Mouse (Mus musculus) embryonic facial prominence, embryonic 10.5 days (tissue): ENCODE results near the gene Bap1. TPM values are rescaled to one million over a fixed set of nuclear protein-coding genes. Genes with fewer than 3 reads are reported as not detected.

Experiments used
- DNase-seq: peaks from one replicate; pipeline ENCODE4 v3.0.0-alpha.2; 2017; ENCODE audit warnings: low spot score
- H3K27ac ChIP-seq: fragments of 300-500 bp; sonication (generic); replicated peaks from 2 replicates; pipeline ENCODE4 v1.5.1; 2016; ENCODE audit warnings: mild to moderate bottlenecking
- H3K27me3 ChIP-seq: fragments of 300-500 bp; sonication (generic); replicated peaks from 2 replicates; pipeline ENCODE4 v1.6.1; 2016; ENCODE audit warnings: low read depth, mild to moderate bottlenecking; ENCODE audit not compliant: poor library complexity, severe bottlenecking
- H3K36me3 ChIP-seq: fragments of 300-500 bp; sonication (generic); replicated peaks from 2 replicates; pipeline ENCODE4 v1.6.1; 2016; ENCODE audit warnings: mild to moderate bottlenecking, moderate library complexity
- H3K4me1 ChIP-seq: fragments of 300-500 bp; sonication (generic); 2 replicates; pipeline ENCODE4 v1.6.1; 2016
- H3K4me3 ChIP-seq: fragments of 300-500 bp; sonication (generic); 2 replicates; pipeline ENCODE4 v1.5.1; 2016; ENCODE audit warnings: mild to moderate bottlenecking, moderate library complexity
- H3K9me3 ChIP-seq: fragments of 300-500 bp; sonication (generic); 2 replicates; pipeline ENCODE4 v1.6.1; 2016; ENCODE audit warnings: mild to moderate bottlenecking
- WGBS: fragments of 180-500 bp; shearing (Covaris S2); methylation state at CpG from one replicate; pipeline ENCODE4 v1.1.7; 2016; 5-methylcytosine and 5-hydroxymethylcytosine counted together
- polyA plus RNA-seq: library from polyadenylated mRNA; unstranded; fragments of >200 nt; fragmentation: Nextera tagmentation; extraction: Ambion mirVana; gene quantifications from 2 replicates; pipeline ENCODE4 v1.2.1, GENCODE M21; 2016

Bap1 gene
- polyA plus RNA-seq, 1 experiment from 2014 or later: 139 TPM

DNA sequence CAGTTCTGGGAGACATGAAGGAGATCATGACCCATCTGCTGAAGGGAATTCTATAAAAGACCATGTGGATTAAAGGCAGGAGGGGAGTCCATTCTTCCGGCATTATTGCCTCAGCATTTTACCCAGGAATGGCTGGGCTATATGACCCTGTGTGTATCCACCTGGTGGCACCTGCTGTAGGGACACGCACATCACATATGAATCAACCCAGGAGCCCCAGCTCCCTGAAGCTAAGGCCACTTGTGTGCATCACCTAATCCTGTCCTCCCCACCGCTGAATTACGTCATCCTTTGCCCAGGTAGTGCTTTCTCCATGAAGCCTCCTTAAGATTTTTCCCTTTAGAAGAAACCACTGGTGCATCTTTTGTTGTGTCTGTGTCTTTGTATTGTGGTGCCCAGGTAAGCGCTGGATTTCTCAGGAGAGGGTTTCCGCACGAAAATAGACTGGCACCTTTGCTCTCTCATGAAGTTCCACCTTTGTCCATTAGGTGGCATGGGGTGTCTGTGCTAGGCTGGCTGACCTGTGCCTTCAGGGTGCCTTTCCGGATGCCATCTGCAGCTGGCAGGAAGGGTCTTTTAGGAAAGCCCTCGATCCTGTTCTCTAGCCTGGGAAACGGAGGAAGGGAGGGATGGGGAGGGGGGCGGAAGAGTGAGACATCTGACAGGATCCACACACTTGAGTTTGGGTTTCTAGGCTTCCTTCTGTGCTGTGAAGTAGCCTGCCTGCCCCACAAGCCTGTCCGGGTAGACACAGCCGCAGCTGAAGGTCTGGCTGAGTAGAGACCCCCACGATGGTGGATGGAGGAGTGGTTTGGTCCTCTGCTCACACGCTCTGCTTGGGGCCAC, 35.9 kb upstream of the Bap1 start:
- Histone ChIP-seq H3K36me3 (no peaks in the 10 kb centered on the region), H3K27ac (0 out of 2 replicates have a peak overlapping the region, but pooled peaks have one; percentile 8), H3K4me3 (peak overlapping the region; percentile 16; the same call in 1 of the 2 replicates), H3K4me1 (peaks cover 38% of the 10 kb centered on the region), H3K9me3 (no peaks in the 10 kb centered on the region), H3K27me3 (peaks cover 14% of the 10 kb centered on the region; the same call in 1 of the 2 replicates)
- DNase-seq: peak; percentile 74
- 34% methylated on average over 15 of the region's 15 CpGs for WGBS

DNA sequence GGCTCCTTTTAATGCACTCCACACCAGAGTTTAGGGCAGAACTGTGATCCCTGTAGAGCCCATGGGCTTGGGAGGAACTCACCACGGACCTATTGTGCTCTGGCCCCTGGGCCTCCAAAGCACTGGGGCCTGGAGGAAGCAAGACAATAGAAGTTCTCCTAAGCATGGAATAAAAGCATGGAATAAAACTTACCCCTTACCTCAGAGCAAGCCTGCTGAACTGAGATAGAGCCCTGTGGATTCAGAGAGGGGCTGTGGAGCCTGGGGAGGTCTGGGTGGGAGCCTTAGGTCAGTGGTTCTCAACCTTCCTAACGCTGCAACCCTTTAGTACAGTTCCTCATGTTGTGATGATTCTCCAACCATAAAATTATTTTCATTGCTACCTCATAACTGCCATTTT, 34.4 kb upstream of the Bap1 start, which contains the start of gene Nisch:
Nisch (minus strand) TSS at position 101 of the 400 bp plus-strand sequence.
- peaks cover 14% of the 10 kb centered on the region; the same call in 1 of the 2 replicates for H3K27me3 ChIP-seq
- H3K9me3 ChIP-seq: no peaks in the 10 kb centered on the region
- no peaks in the 10 kb centered on the region for H3K36me3 ChIP-seq
- peak within 1 kb of the TSS; percentile 72 for H3K27ac ChIP-seq
- H3K4me3 ChIP-seq: peak within 1 kb of the TSS; percentile 31; the same call in 1 of the 2 replicates
- peaks cover 50% of the 10 kb centered on the region for H3K4me1 ChIP-seq
- DNase-seq: no peak
- 67% methylated on average over 2 of the region's 2 CpGs for WGBS

DNA sequence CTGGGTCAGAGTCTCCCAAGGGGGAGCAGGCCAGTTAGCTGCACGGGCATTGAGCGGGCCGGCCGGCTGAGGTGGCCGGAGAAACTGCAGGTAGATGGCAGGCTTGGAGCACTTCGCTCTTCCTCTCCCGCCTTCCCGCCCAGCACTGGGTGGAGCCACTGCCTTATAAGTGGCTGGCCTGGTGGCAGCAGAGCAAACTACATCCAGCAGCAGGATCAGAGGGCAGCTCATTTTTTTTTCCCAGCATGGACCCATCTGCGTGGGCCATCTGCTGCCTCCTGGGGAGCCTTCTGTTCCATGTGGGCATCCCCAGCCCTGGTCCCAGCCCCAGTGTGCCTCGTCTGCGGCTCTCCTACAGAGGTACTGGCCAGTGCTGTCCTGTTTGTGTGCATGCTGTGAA, 33.6 kb upstream of the Bap1 start, which contains the start of gene Sema3g:
Sema3g (plus strand) TSS at position 195 of the 400 bp plus-strand sequence.
- Histone ChIP-seq H3K36me3 (no peaks in the 10 kb centered on the region), H3K4me1 (peaks cover 42% of the 10 kb centered on the region), H3K27me3 (peaks cover 13% of the 10 kb centered on the region; the same call in 1 of the 2 replicates), H3K27ac (peak within 1 kb of the TSS; percentile 72), H3K9me3 (no peaks in the 10 kb centered on the region), H3K4me3 (peak within 1 kb of the TSS; percentile 31; the same call in 1 of the 2 replicates)
- peak; percentile 77 for DNase-seq
- WGBS: 13% methylated on average over 11 of the region's 11 CpGs

DNA sequence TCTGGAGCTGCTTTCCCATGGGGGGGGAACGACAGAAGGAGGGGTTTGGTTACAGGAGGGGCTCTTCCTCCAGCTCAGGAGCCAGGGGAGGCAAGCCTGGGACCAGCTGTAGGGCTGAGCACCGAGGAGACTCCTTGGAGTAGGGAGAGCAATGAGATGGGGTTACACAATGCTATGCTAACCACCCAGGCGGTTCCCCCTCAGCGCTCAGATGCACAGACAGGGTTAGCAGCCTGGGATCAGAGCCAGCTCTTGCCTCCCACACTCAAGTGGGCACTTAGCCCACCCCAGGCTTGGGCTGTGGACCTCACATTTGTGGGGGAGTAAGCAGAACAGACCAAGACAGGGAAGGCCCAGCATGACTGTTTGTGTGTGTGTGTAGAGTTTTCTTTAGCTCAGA, 24.3 kb upstream of the Bap1 start:
- no peaks in the 10 kb centered on the region for H3K9me3 ChIP-seq
- 80% methylated on average over 4 of the region's 4 CpGs for WGBS
- no peaks in the 10 kb centered on the region for H3K36me3 ChIP-seq
- no peak overlapping the region for H3K4me3 ChIP-seq
- no peaks in the 10 kb centered on the region for H3K27me3 ChIP-seq
- no peak for DNase-seq
- H3K27ac ChIP-seq: no peak overlapping the region
- peaks cover 41% of the 10 kb centered on the region for H3K4me1 ChIP-seq

DNA sequence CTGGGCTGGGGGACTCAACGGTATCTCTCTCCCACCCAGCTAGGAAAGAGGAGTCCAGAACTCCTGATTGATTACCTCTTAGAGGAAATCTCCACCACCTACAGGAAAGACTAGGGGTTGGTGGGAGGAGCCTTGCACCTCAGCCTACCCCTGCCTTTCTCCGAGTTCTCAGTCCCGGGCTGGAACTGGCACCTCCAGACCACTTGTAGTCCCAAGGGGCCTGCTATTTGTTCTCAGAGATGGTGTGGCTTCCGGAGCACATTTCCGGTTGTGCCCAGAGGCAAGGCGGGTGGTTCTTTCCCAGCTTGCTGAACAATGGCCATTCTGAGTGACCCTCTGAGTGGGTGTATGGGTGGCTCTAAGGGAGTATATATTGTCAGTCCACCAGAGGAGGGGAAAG, 23.0 kb upstream of the Bap1 start:
- H3K27me3 ChIP-seq: no peaks in the 10 kb centered on the region
- H3K36me3 ChIP-seq: no peaks in the 10 kb centered on the region
- H3K9me3 ChIP-seq: no peaks in the 10 kb centered on the region
- H3K4me3 ChIP-seq: no peak overlapping the region
- DNase-seq: no peak
- WGBS: 70% methylated on average over 6 of the region's 6 CpGs
- H3K27ac ChIP-seq: no peak overlapping the region
- H3K4me1 ChIP-seq: peaks cover 44% of the 10 kb centered on the region

DNA sequence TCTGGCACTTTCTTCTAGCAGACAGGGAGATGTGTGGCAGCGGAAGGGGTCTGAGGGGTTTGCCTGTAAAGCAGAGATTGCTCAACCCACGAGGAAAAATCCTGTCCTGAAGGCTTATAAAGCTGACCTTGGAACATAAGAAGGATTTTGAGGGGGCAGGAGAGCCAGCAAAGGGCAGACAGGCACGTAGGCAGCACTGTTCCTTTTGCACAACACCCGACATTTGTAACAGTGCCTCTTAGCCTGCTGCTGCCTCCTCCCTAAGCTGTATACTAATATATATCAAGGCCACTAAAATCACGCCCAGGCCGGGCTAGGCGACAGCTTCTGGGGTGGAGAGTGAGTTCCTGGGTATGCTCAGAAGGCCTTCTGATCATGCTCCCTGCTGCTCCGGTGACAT, 20.8 kb upstream of the Bap1 start:
- no peaks in the 10 kb centered on the region for H3K9me3 ChIP-seq
- H3K36me3 ChIP-seq: no peaks in the 10 kb centered on the region
- no peak overlapping the region for H3K4me3 ChIP-seq
- 68% methylated on average over 8 of the region's 8 CpGs for WGBS
- peak overlapping the region; percentile 36; the same call in 1 of the 2 replicates for H3K27ac ChIP-seq
- H3K27me3 ChIP-seq: no peaks in the 10 kb centered on the region
- H3K4me1 ChIP-seq: peaks cover 46% of the 10 kb centered on the region
- DNase-seq: no peak

DNA sequence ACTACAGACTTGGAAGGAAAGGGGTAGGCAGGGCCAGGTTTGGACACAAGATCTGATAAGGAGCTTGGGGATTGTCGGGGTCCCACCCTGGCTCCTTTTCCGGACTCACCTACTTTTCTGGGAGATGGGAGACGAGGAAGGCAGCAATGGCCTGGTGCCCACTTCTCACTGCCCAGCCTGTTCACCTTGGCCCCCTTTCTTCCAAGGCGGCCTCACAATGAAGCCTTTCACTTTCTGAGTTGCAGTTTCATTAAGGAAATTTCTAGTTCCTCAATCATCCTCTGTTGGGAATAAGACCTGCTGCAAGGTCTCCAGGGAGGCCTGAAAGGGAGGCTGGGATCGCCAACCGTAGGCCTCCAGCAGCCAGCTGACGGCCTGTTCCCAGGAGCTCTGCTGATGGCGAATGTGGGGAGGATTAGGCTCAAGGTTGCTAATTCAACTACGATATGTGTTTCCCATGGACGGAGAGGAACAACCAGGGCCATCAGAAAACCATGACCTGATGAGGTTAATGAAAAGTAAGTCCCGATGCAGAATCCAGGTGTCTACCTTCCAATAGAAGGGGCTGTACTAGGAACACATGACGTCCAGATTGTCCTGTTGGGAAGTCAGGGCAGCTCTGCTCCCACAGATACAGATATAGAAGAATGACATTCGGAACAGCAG, 18.7 kb upstream of the Bap1 start:
- Histone ChIP-seq H3K4me1 (peaks cover 43% of the 10 kb centered on the region), H3K27ac (no peak overlapping the region; the same call in 1 of the 2 replicates), H3K4me3 (no peak overlapping the region), H3K36me3 (no peaks in the 10 kb centered on the region), H3K27me3 (no peaks in the 10 kb centered on the region), H3K9me3 (no peaks in the 10 kb centered on the region)
- 87% methylated on average over 13 of the region's 13 CpGs for WGBS
- no peak for DNase-seq

DNA sequence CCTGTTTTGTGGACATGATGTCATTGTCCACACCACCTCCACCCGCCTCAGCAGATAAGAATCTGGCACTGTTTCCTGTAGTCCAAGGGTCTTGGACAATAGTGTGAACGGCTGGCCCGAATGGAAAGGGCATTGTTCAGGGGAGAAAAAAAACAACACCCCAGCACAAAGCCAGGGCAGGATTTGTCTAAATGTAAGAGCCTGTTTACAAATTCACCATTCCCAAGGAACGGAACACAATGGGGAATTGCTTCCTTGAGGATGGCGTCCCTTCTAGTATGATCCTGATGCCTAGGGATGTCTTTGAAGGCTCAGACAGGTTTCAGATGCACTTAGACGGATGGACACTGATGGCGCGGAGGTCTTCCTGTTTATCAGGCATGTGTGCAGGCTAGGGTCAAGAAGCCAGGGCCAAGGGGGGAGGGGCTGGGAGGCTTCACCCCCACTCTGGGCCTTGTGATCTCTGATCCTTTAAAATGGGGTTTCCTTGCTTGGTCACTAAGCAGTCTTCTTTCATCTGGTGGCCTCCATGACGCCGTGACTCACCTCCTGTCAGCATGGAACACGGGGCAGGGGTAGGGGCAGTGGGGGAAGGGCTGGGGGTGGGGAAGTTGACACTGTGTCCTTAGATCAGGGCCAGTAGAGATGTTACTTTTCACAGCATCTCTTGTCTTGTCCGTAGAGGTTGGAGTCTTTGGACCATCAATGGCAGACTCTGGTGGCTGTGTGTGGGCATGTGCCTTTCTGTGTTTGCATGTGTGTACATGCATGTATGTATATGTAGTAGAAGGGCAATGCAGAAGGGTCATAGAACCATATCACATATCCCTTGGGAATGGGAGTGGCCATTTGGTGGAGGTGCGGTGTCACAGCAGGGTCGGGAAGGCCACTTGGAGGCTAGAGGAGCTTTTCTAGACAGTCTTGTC, 17.9 kb upstream of the Bap1 start:
- Histone ChIP-seq H3K9me3 (no peaks in the 10 kb centered on the region), H3K4me3 (no peak overlapping the region), H3K27ac (no peak overlapping the region), H3K4me1 (peaks cover 35% of the 10 kb centered on the region), H3K36me3 (no peaks in the 10 kb centered on the region), H3K27me3 (no peaks in the 10 kb centered on the region)
- DNase-seq: no peak
- 85% methylated on average over 14 of the region's 14 CpGs for WGBS

DNA sequence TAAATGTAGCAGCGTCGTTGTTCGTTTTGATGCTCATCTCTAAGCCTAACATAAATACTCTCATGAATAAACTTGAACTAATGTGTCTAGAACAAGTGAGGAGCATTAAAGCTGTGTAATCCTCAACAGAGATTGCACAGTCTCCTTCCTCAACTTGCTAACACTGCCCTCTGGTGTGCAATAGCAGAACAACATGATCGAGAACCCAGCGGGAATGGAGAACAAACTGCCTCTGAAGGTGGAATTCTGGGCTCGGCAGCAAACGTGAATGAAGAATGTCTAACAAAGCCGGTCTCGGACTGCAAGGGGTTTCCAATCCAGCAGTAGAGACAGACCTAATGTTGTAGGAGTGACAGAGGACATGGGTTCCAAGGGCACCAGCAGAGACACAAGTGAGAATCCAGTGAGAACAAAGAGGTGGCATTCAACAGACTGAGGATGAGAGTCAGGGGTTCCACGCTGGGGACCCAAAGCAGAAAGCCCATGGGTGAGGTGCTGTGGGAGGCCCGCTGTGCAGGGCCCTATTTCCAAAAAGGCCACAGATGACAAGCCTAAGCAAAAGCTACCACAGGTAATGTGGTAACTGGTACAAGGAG, 17.2 kb upstream of the Bap1 start:
- Histone ChIP-seq H3K9me3 (no peaks in the 10 kb centered on the region), H3K27me3 (no peaks in the 10 kb centered on the region), H3K4me3 (peak overlapping the region; percentile 1; the same call in 1 of the 2 replicates), H3K4me1 (peaks cover 27% of the 10 kb centered on the region), H3K36me3 (peaks cover 5% of the 10 kb centered on the region; the same call in 1 of the 2 replicates), H3K27ac (peak overlapping the region; percentile 66; the same call in 1 of the 2 replicates)
- DNase-seq: peak; percentile 77
- 27% methylated on average over 11 of the region's 11 CpGs for WGBS

DNA sequence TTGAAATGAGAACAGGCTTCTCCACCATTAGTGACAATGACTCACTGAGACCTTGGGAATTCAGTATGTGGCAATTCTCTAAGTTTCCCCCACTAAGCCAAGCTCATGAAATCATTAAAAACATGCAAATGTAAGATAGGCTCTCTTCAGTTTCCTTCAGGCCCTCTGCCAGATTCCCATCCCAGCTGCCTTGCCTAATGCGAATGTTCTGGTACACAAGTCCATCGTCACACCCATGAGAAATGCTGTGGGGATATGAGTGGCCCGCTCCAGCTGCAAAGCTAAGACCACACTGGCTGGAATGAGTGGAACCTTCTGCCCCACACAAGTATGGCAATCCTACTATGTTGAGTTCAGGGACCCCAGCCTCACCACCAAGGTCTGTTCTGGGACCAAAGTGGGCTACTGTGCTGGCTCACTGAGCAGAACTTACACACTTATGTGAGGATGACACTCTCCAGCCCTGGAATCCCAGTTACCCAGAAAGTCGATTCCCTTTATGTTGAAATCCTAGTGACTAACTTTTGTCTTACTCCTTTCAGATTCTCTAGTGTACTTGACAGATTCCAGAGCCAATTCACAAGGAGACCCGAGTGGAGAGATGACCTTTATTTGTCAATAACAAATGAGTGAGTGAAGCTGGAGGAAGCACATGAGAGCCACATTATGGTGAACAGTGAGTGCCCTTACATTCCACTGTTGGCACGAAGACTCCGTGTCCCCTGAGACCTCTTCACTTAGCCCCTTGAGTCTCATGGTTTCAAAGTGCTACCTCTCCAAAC, 14.0 kb upstream of the Bap1 start:
- Histone ChIP-seq H3K27ac (no peak overlapping the region), H3K27me3 (no peaks in the 10 kb centered on the region), H3K4me1 (peaks cover 16% of the 10 kb centered on the region), H3K36me3 (peaks cover 7% of the 10 kb centered on the region; the same call in 1 of the 2 replicates), H3K9me3 (no peaks in the 10 kb centered on the region), H3K4me3 (no peak overlapping the region)
- DNase-seq: no peak
- WGBS: 86% methylated on average over 7 of the region's 7 CpGs

DNA sequence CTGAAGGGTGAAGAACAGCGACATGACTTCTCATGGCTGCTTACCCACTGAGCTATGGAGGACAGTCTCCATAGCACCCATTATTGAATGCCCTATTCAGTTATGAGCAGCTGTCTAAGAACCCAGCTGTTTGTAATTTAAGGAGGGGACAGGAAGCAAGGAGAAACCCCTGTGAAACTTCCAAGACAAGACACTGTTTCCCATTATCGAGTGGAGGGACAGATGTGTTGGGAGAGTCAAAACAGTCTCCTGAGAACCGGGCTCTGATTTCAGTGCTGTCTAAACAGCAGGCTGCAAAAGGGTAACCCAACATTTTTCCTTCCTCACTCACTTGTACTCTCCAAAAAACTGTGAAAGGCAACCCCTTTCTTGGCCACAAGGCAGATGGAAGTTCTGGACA, 10.7 kb upstream of the Bap1 start:
- Histone ChIP-seq H3K4me3 (no peak overlapping the region), H3K27ac (no peak overlapping the region), H3K4me1 (peaks cover 11% of the 10 kb centered on the region), H3K27me3 (no peaks in the 10 kb centered on the region), H3K36me3 (peaks cover 7% of the 10 kb centered on the region; the same call in 1 of the 2 replicates), H3K9me3 (no peaks in the 10 kb centered on the region)
- no peak for DNase-seq
- 49% methylated on average over 3 of the region's 3 CpGs for WGBS
